ENCODE assay signal across 7 mouse cellular contexts in genomic region chr8:57429166-57429887, GRCm38 (mm10). TPM values are rescaled to one million over a fixed set of nuclear protein-coding genes. Genes with fewer than 3 reads are reported as not detected.
A peak's percentile ranks its signal among the peaks of the same experiment; 100 is the strongest.
DNase-seq lines count a peak whose midpoint lies in the region; ATAC-seq lines count a peak whose summit lies in the region.

No protein-coding gene starts in this region.

- peak; percentile 64 for ATAC-seq in common myeloid progenitor, adult 5-6 weeks (replicated peaks; ENCODE audit: low read depth, poor library complexity, severe bottlenecking)
- ATAC-seq in intestine, embryonic 14.5 days (replicated peaks; ENCODE audit: low FRiP score, low TSS enrichment, low read depth) = 0 out of 2 replicates have a peak, but pooled peaks have one; percentile 20

- WGBS in intestine, embryonic 14.5 days = 34% methylated on average over 18 of the region's 18 CpGs
- WGBS in midbrain, embryonic 10.5 days = 37% methylated on average over 18 of the region's 18 CpGs

- H3K4me1 ChIP-seq in intestine, embryonic 14.5 days (replicated peaks; ENCODE audit: control insufficient read depth, insufficient read depth, low read length) = no peaks in the 10 kb centered on the region
- peaks cover 25% of the 10 kb centered on the region for H3K4me1 ChIP-seq in midbrain, embryonic 10.5 days

- intact Hi-C loops in left cerebral cortex, postnatal 10 days (cut with DNase I) = loop anchor here (1.0 to 5.0 kb wide), 3 partner anchors 72 to 373 kb away; no protein-coding TSS in a partner anchor

- no peak overlapping the region for H3K4me3 ChIP-seq in intestine, embryonic 14.5 days (ENCODE audit: low read depth, low read length)
- peak overlapping the region; percentile 34 for H3K4me3 ChIP-seq in midbrain, embryonic 10.5 days

- H3K27me3 ChIP-seq in intestine, embryonic 14.5 days (replicated peaks; ENCODE audit: control insufficient read depth, insufficient read depth, low read length) = no peaks in the 10 kb centered on the region; the same call in 1 of the 2 replicates
- no peaks in the 10 kb centered on the region for H3K27me3 ChIP-seq in midbrain, embryonic 10.5 days (ENCODE audit: low read depth, poor library complexity, severe bottlenecking)

- peak; percentile 61 to 90 for DNase-seq in adrenal gland, adult (ENCODE audit: inconsistent age in 2 of 2, low spot score in 1 of 2)
- DNase-seq in gastrocnemius, postnatal 25 days = peak; percentile 24
- peak; percentile 84 for DNase-seq in intestine, embryonic 14.5 days (ENCODE audit: low spot score)
- DNase-seq in left cerebral cortex, postnatal 10 days (ENCODE audit: extremely low spot score in 1 of 2, low spot score in 2 of 2) = peak; percentile 59 to 74
- peak; percentile 67 for DNase-seq in midbrain, embryonic 10.5 days (ENCODE audit: low spot score)
- DNase-seq in right cerebral cortex, postnatal 4 days = peak; percentile 85

- H3K9ac ChIP-seq in intestine, embryonic 14.5 days (ENCODE audit: low read length) = no peak overlapping the region

- H3K4me2 ChIP-seq in intestine, embryonic 14.5 days (ENCODE audit: low read length) = peak overlapping the region; percentile 34

- H3K27ac ChIP-seq in intestine, embryonic 14.5 days (ENCODE audit: low read depth) = no peak overlapping the region
- 0 out of 2 replicates have a peak overlapping the region, but pooled peaks have one; percentile 14 for H3K27ac ChIP-seq in midbrain, embryonic 10.5 days (replicated peaks)

- no peaks in the 10 kb centered on the region for H3K9me3 ChIP-seq in intestine, embryonic 14.5 days (ENCODE audit: control insufficient read depth, low read length)
- no peaks in the 10 kb centered on the region for H3K9me3 ChIP-seq in midbrain, embryonic 10.5 days (replicated peaks)

- H3K36me3 ChIP-seq in intestine, embryonic 14.5 days (ENCODE audit: control insufficient read depth, insufficient read depth, low read length) = no peaks in the 10 kb centered on the region
- H3K36me3 ChIP-seq in midbrain, embryonic 10.5 days = no peaks in the 10 kb centered on the region

RNA-seq across cellular contexts. Expression of gene Scrg1, which starts 26.4 kb away (rescaled TPM):
- not detected in 2 replicates for total RNA-seq in common myeloid progenitor, adult 5-6 weeks (2017)
- total RNA-seq in gastrocnemius, postnatal 25 days (2021) = not detected
- polyA plus RNA-seq in intestine, embryonic 14.5 days (2014; fragmentation: Nextera tagmentation; extraction: Ambion mirVana) = 0.27 and 0.54 TPM in 2 replicates
- 10 to 100 TPM; 35.3 to 52.0 TPM for total RNA-seq in left cerebral cortex, postnatal 10 days (2021)
- polyA plus RNA-seq in midbrain, embryonic 10.5 days (2016; fragmentation: Nextera tagmentation; extraction: Ambion mirVana) = 0.35 TPM in 1 of 2 replicates, not detected in the other

RNA-seq across cellular contexts. Expression of gene Sap30, which starts 58.3 kb away (rescaled TPM):
- 68.9 and 70.1 TPM in 2 replicates for total RNA-seq in common myeloid progenitor, adult 5-6 weeks (2017)
- 10 to 100 TPM; 10.2 to 18.5 TPM for total RNA-seq in gastrocnemius, postnatal 25 days (2021)
- 36.6 and 39.7 TPM in 2 replicates for polyA plus RNA-seq in intestine, embryonic 14.5 days (2014; fragmentation: Nextera tagmentation; extraction: Ambion mirVana)
- total RNA-seq in left cerebral cortex, postnatal 10 days (2021) = 1 to 10 TPM; 5.7 to 7.2 TPM
- polyA plus RNA-seq in midbrain, embryonic 10.5 days (2016; fragmentation: Nextera tagmentation; extraction: Ambion mirVana) = 78.9 and 86.9 TPM in 2 replicates

Comparison
In these comparisons a context has a peak if more than half of its experiments do, and no peak if none do; other contexts are left out.
1. DNase-seq: peak in every context shown above with its lines; median percentile 85 in right cerebral cortex, postnatal 4 days; 84 in intestine, embryonic 14.5 days; 76 in adrenal gland, adult; 67 in midbrain, embryonic 10.5 days; 66 in left cerebral cortex, postnatal 10 days; 24 in gastrocnemius, postnatal 25 days.
2. RNA of gene Scrg1, which starts 26.4 kb away (total RNA-seq): 35.3 to 52.0 TPM in left cerebral cortex, postnatal 10 days; not detected in gastrocnemius, postnatal 25 days and not detected in common myeloid progenitor, adult 5-6 weeks; every median in the first group is over 10 times any median in the second.